Mouse (Mus musculus) kidney, postnatal 14 days (tissue): ENCODE measurements around the gene Akap2.

Experiments used
- DNase-seq: peaks from one replicate; pipeline ENCODE4 v3.0.0; 2022; ENCODE audit warnings: mixed read lengths

The Akap2 gene

DNA sequence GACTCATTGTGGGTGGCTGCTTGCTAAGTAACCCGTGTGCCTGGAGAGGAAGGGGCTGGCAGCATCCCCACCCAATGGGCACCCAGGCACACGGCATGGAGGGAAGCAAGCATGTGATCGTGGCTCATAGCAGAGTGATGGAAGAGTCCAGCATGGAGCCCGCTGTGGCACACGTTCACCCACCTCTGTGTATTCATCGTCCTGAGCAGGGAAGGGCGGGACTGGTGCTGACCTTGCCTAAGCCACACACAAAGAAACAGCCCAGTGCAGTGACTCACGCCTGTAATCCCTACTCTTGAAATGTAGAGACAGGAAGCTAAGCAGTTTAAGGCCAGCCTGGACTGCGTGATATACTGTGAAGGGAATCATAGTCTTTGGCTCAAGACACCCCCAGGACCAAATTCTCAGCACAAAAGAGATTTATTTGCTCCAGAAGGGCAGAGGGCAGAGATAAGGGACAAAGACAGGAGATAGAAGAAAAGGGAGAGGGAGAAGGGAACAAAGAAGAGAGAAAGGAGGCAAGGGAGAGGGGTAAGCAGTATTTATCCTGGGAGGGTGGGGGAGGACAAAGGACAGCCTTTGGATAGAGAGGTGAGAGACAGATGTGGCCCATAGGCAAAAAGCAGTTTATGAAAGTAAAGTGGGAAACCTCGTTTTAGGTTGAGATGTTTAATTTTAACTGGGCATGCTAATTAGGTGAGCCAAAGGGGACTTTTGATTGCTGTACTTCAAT lies 81.0 kb downstream of the Akap2 start:
- no peak for DNase-seq

DNA sequence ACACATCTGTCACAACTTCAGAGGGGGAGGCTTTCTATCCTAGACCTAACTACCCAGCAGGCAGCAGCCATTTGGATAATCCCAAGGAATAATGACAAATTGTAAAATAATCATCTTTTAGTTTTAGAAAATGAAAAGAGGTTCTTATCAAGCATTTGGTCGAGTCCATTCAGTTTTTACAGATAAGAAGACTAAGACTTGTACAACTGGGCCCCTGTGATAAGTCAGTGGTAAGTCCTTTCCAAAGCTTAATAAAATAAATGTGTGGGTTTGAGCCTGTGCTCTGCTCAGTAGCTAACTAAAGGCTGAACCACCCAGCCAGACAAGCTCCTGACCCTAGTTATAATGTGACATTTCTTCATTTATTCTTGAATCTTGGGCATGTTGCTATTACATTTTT lies 81.8 kb downstream of the Akap2 start:
- no peak for DNase-seq

DNA sequence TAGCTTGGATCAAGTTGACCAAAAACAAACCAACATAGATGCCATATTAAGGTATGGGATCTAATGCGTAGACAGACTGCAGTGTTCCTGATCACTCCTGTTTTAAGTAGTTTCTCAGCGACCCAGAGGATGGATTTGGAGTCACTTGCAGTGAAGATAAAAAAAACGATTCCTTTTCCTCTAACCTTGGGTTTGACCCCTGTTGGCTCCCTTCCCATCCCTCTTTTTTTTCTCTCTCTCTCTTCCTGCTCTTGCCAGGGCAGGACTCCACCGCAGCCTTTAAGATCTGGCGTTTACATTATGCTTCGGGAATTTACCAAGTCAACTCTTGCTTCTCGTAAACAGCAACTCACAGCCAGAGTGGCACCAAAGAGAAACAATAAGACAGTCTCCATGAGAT lies 83.8 kb downstream of the Akap2 start:
- DNase-seq: no peak

DNA sequence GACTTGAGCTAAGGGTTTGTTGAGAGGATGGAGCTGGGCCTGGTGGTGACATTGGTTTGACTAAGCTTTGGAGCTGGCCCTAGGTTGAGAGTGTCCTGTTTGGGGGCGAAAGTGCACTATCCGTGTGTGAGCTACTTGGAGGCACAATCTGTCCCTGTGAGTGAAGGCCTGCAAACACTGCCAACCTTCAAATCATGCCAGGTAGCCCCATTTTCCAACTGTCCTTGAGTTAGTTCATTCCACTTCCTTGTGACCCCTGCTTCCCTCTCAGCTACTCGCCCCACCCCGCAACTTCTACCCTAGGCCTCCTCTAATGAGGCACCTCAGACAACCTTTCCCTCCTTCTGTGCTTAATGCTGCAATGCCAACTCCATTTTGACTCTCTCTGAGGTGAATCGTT lies 84.5 kb downstream of the Akap2 start:
- DNase-seq: no peak

DNA sequence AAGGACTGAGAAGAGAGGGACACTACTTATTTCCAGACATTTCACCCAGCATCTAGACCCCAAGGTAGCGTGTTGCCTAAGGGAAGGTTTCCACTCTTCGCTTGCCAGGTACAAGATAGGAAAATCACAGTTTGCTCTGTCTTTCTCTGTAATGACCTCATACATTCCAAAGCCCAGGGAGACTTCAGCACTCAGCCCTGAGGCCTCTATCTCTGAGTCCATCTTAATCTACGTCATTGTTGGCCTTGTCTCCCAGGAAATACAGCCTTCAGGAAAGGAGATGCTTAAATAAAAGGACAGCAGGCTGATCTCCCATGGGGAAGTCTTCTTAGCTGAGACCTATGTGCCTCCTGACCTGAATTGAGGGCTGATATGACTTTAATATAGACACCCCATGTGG lies 85.0 kb downstream of the Akap2 start:
- DNase-seq: no peak

DNA sequence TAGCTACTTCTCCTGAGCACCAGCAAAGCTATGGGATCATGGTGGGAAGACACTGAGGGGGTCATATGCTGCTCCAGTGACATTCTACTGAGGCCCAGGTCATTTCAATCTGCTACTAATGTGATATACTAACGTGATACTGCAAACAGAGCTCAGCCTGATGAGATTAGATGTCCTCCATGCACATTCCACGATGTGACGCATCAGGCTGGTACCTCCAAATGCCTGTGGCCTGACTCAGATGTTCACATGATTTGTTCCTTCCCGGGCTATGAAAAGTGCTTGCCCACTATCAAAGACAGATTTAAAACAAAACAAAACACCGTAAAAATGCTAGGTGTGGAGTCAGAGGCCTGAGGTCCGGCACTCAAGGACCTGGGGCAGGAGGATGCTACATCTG lies 87.4 kb downstream of the Akap2 start:
- DNase-seq: no peak

DNA sequence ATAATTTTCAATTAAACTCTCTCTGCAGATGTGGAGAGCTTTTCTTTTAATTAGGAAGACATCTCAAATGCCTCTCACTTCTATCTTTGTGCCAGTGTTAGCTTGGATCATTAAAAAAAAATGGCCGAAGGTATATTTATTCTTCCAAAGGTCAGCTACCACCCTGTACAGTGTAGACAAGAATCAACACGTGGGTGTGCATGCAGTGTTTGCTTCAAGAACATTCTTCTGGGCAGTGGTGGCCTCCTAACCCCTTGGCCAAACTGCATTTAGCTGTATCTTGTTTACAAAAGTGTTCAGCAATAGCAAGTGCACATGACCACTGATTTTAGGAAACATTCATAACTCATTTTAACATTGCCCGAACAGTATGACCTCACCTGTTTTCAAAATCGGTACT lies 92.0 kb downstream of the Akap2 start:
- no peak for DNase-seq

DNA sequence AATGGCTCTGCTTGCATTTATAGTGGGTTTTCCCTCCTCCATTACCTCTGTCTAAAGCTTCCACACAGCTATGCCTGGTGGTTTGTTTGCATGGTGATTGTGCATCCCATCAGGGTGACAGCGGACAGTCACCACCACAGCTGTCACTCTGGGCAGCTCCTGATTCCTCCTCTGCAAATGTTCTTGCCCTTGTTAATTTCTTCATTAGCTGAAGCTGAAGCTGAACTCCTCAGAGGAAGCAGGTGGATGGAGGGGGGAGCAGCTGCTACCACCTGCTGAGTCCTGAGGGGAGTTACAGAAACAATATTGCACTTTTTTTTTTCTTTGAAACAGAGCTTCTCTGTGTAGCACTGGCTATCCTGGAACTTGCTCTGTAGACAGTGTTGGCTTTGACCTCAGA lies 94.6 kb downstream of the Akap2 start:
- DNase-seq: no peak

DNA sequence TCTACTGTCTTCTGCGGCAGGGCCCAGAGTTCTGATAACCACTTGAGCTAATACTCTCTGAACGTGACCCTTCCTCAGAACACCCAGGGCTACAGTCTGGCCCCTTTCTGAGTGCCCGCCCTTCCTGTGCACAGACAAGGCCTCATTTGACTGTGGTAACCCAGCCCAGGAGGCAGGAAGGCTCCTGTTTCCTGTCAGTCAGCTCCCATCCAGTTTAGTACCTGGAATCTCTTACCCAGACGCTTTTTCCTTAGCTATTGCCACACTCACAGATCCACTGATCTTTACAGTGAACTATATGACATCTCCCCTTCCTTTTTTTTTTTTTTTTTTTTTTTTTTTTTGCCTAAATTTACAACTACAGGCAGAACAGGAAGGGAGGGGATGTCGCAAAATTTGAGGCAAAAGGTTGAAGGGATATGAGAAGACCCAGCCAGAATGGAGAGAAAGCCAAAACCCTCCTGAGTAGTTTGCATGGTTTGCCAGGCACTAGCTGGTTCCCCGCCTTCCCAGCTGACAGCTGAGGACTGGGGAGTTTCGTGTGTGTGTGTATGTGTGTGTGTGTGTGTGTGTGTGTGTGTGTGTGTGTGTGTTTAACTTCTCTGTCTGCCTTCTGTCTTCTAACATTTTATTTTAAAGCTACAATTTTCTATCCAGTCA lies 95.6 kb downstream of the Akap2 start:
- DNase-seq: peak; percentile 65

DNA sequence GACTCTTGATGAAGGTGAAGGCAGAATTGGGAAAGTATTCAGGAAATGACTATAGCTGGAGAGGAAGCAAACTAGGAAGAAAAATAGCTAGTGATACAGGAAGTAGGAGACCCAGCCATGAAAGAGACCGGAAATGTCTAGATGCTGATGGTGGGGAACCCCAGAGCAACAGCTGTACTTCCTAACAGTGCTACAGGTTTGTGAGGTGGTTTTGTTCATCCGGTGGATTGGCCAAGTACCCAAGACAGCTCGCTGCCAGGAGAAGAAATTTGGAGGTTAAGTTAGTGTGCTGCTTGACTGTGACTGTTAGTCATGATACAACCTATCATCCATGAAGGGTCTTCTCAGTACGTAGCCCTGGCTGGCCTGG lies 96.1 kb downstream of the Akap2 start:
- peak; percentile 20 for DNase-seq

DNA sequence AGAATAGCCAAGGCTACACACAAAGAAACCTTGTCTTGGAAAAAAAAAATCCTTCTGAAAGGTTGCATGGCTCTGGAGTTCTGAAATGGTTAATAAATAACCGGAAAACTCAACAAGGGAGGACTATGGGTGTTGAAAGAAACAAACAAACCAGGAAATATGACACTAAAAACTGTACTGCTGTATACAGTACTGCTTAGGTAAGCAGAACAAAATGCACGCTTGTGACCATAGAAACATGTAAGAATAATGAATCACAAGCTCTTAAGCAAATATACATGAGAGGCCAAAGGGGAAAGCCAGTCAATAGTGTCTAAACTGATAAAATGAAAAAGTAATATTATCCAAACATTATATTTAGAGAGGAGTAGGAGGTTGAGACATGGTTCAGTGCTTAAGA lies 97.9 kb downstream of the Akap2 start:
- DNase-seq: no peak

DNA sequence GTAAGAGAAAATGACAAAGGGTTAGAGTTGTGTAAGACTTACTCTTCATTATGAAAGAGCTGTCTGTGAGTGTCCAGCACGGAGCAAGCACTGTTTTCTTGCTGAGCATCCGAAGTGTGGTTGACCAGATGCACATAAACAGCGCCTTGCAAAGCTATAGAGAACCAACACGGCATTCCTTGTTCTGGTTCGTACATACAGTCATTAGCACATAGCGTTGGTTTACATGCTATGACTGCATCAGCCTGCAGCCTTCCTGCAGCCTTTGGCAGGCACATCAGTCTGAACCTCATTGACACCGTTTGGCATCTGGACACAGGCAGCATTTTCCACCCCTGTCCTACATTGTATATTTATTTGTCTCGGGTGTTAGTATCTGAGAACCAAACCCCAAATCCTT lies 98.7 kb downstream of the Akap2 start:
- DNase-seq: no peak

DNA sequence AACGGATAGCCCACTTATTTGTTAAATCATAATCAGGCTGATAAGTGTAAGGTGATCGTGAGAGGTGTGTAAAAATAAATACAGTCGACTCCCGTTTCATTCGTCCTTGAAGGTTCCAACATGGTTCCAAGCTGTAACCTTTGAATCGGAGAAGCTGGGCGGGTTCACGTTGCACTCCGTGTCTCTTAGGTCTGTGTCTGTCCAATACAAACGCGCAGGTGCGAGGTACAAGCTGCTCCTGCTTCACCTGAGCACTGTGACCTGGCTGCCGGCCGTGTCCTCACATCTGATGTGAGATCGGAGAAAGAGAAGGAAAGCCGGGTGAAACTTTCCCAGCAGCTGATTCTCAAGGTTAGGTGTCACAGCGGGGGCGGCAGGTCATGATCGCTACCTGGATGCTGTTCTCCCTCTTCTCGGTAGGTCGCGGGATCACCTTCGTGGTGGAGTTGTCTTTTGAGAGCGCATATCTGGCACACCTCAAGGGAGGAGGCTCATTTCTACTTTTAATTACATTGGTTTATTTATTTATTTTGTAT lies 103.5 kb downstream of the Akap2 start:
- DNase-seq: no peak

DNA sequence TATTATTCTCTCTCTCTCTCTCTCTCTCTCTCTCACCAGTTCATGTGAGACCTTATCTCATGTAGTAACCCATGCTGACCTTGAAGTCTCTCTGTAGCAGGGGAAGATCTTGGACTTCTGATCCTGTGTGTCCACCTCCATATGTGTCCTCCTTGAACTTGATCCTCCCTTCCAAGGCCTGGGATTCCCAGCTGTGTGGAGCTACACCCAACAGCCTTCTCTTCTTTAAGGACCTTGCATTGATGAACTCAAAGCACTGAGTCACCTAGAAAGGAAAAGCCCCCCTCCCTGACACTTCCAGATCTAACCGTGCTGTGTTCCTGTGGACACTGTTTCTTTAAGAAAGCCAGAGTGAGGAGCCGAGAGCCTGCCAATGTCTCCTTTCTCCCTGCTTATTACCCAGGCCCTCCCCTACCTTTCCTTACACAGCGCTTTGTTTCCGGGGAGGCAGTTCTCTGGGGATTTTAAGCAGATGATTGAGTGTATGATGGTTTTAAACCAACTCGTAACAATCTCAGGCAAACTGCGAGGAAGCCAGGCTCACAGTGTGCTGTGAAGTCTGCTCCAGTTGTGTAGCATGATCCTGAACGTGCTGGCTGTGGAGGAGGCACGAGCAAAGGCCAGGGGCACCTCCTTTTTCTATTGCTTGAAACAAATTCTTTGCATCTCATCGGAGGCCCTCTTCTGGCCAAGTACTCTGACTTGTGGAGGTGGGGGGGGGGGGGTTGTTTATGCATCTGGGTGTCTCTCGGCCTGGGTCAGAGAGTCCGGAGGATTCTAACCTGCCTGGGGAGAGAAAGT lies 104.3 kb downstream of the Akap2 start:
- no peak for DNase-seq

DNA sequence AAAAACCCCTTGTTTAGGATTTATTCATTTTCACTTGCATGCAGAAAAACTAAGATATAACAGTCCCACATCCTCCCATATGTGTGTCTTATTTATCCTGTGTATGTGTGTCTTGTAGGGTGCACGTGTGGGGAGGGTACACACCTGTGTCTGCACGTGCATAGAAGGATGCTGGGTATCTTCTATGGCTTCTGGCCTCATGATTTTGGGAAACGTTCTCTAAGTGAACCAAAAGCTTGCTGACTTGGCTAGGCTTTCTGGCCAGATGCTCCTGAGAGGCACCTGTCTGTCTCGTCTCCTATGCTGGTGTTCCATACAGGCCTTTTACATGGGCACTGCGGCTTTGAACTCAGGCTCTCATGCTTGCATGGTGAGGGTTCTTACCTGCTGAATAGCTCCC lies 105.2 kb downstream of the Akap2 start:
- DNase-seq: no peak

DNA sequence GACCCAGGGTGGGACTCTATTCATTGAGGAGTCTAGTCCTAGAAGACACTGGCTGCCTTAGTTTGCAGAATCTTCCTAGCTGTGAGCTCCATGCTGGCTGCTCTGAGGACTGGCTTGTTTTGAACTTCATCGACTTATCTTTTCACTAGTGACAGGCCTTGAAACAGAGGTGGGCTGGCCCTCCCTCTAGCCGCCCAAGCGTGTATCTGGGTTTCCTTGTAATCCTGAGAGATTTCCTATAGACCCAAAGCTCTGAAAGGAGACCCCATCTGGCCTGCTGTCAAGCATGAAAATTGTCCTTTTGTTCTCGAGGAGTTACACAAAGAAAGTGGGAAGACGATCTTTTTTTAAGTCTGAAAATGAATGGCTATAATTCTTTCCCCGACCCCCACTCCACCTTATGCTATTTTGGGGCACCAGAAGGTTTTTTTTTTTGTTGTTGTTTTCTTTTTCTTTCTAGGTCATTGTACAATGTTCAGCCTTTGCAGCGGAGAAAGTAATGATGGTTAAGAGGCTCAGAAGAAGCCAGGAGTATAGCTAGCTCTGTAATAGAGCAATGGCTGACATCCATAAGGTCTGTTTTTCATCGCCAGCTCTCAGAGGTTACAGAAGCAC lies 107.3 kb downstream of the Akap2 start:
- DNase-seq: no peak

DNA sequence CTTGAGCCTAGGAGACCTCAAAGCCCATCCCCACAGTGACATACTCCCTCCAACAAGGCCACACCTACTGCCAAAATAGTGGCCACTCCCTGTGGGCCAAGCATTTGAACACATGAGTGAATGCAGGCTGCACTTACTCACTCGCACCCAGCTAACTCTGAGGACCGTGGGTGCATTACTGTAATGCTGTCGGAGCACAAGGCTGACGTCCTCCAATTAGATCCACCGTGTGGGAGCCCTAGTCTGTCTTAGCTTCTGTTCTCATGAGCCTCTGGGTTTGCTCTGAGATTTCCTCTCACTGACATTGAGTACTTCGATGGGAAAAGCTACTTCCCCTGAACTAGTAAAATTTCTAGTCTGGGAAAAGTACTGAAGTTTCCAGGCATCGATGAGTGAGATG lies 108.8 kb downstream of the Akap2 start:
- no peak for DNase-seq

DNA sequence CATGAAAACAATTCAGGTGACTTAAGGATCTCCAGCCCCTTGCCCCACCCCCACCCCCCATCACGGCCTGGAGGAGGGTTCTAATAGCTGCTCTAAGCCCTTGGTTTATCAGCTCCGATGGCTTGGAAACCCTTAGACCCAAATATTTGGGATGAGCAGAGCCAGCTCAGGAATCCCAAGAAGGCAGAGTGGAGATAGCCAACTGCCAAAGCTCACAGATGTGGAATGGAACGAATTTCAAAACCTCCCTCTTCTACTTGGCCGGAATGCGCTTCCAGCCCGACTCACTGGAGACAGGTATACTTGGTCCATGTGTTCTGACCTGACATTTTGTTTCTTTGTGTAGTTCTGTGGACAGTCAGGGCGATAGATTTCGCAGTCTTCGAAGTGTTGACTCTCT lies 111.7 kb downstream of the Akap2 start:
- DNase-seq: no peak

DNA sequence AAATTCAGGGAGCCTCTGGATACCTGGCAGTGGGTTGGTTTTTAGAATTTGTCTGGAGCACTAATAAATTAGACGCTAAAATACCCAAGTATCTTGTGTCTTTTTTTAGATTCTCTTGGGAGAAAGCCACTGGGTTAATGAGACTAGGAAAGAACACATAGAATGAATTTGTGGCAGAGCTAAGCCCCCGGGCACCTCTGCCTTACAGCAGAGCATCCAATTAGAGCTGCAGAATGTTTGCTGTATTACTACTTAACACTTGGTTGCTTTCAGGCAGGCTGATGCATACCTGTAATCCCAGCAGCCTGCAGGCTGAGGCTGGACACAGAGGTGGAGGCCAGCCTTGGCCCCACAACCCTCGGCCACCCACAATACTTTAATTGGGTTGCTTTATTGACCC lies 112.3 kb downstream of the Akap2 start:
- DNase-seq: no peak

DNA sequence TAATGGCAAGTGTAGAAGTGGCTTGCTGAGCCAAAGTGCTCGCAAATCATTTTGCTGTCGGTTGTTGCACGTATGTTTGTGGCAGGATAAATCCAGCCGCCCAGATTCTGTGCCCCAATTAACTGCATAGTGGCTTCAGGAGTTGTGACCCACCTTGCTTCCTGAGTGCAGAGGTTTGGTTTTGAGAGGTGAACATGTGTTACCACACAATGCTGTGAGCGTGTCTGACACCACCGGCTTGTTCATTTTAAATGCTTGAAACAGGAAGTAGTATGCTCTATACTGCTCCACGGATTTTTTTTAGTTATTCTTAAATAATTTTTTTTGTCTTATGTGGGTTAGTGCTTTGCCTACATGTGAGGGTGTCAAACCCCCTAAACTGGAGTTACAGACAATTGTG lies 114.9 kb downstream of the Akap2 start:
- DNase-seq: no peak

DNA sequence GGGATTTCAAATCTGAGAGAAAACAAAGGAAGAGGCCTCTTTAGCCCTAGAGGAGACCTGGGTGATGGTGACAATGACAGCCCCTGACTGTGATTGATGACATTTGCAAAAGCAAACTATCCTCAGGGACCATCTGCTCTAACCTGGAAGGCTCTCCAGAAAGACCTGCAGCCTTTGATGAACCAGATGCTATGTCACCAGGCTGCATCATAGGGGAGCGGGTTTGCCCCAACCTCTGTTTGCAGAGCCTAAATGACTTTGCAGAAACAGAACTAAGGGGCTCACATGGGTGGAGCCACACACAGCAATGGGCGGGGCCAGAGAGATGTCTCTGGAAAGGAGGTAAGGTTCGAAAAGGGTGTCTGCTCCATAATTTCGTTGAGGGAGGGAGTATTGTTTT lies 115.6 kb downstream of the Akap2 start:
- DNase-seq: no peak

DNA sequence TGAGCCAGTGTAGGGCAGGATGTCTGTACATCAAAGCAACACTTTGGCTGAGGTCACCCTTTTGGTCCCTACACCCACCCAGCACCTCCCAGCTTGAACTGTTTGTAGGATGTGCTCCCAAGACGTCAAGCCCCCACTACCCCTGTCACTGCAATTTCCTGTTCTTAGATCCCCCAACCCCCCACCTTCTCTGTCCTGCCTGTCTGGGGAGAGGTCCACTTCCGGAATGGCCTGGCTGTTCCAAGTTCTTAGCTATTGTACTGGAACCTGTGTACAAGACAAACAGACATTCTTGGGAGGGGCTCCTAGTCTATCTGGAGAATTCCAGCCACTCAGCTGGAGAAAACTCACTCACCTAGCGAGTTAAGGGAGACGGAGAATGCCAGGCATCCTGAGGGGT lies 116.7 kb downstream of the Akap2 start:
- peak; percentile 52 for DNase-seq

DNA sequence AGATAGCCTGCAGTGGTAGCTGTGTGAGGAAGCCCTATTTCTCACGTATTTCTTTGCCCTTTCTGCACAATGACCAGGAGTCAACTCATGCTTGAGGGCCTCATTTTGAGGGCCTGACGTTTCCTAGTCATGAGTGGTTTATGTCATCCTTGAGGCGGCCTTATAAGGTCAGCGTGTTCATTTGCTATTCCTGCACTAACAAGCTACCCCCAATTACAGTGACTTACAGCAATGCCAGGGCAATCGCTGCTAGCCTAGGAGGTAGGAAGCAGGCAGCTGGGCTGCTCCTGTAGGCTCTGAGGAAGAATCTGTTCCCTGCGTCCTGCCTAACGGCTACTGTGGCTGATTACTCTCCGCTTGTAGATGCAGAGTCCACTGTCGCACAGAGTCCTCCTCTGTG lies 119.6 kb downstream of the Akap2 start:
- DNase-seq: no peak

DNA sequence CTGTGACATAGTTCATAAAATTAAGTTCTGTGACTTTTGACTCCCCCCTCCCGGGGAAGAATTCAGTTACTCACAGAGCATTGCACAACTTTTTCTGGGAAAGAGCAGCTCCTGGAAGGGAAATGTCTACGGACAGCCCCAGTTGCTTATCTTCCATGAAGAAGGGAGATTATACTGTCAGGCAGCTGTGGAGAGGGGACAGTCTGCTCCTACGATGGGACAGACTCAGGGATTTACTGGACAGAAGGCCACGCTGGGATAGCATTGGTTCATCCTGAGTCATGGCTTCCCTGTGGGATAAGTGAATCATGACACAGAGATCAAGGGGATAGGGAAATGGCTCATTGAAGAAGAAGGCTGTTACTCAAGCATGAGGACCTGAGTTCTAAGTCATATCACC lies 121.9 kb downstream of the Akap2 start:
- DNase-seq: peak; percentile 24
